Mouse (Mus musculus) CH12.LX (cell line): ENCODE data around the gene Lrrc9. TPM values are rescaled to one million over a fixed set of nuclear protein-coding genes. Genes with fewer than 3 reads are reported as not detected.
A peak's percentile ranks its signal among the peaks of the same experiment; 100 is the strongest.

Experiments used
- DNase-seq: peaks from one replicate; pipeline ENCODE4 v3.0.0-alpha.2; 2013; ENCODE audit errors: extremely low read depth
- H3K27ac ChIP-seq: 2 replicates; pipeline ENCODE4 v1.5.1; 2012; ENCODE audit warnings: low read depth, mild to moderate bottlenecking, control low read depth, moderate library complexity; ENCODE audit not compliant: insufficient read depth
- H3K27me3 ChIP-seq: replicated peaks from 2 replicates; pipeline ENCODE3; 2012; ENCODE audit warnings: inconsistent platforms
- H3K36me3 ChIP-seq, 2 experiments: replicated peaks in 1 of 2; 2 replicates each; pipeline versions ENCODE3 to v1.6.1; 2012; ENCODE audit warnings: inconsistent platforms in 1 of 2, low read length in 1 of 2, mild to moderate bottlenecking in 1 of 2, mixed read lengths in 1 of 2, moderate library complexity in 1 of 2; ENCODE audit not compliant: control insufficient read depth in 1 of 2, insufficient read depth in 1 of 2
- H3K4me1 ChIP-seq, 2 experiments: 2 replicates each; pipeline ENCODE4 v1.6.1; 2012; ENCODE audit warnings: inconsistent platforms in 1 of 2, moderate library complexity in 1 of 2; ENCODE audit not compliant: insufficient read depth in 2 of 2, control insufficient read depth in 1 of 2
- H3K4me2 ChIP-seq: 2 replicates; pipeline ENCODE4 v1.6.1; 2012; ENCODE audit warnings: low read depth, mild to moderate bottlenecking, control low read depth; ENCODE audit not compliant: poor library complexity, insufficient read depth, severe bottlenecking
- H3K4me3 ChIP-seq, 3 experiments: fragments of 150-350 bp in 1 of 3; sonication (generic) in 1 of 3; replicated peaks in 1 of 3; 2 replicates each; pipeline versions ENCODE3 to v1.5.1; 2011 to 2012; ENCODE audit warnings: low read depth in 2 of 3, low read length in 2 of 3, mild to moderate bottlenecking in 2 of 3, moderate library complexity in 2 of 3, control low read depth in 1 of 3, improper control_type of control experiment in 1 of 3, inconsistent platforms in 1 of 3, mixed read lengths in 1 of 3; ENCODE audit not compliant: poor library complexity in 1 of 3
- H3K79me2 ChIP-seq: replicated peaks from 2 replicates; pipeline ENCODE4 v1.6.1; 2012; ENCODE audit warnings: mild to moderate bottlenecking, moderate library complexity; ENCODE audit not compliant: control insufficient read depth, poor library complexity, insufficient read depth, severe bottlenecking; ENCODE audit errors: extremely low read depth
- H3K9ac ChIP-seq: 2 replicates; pipeline ENCODE4 v1.6.1; 2012; ENCODE audit warnings: low read depth, mild to moderate bottlenecking, control low read depth, moderate library complexity; ENCODE audit not compliant: insufficient read depth
- H3K9me3 ChIP-seq: replicated peaks from 2 replicates; pipeline ENCODE3; 2012; ENCODE audit warnings: low read length, inconsistent platforms, mixed read lengths
- CHD1 ChIP-seq: IDR thresholded peaks from 2 replicates; pipeline ENCODE4 v1.6.1; 2012; ENCODE audit warnings: low read depth, low read length, improper control_type of control experiment, inconsistent platforms
- CHD2 ChIP-seq: IDR thresholded peaks from 2 replicates; pipeline ENCODE4 v1.6.1; 2011; ENCODE audit warnings: low read length, improper control_type of control experiment
- CTCF ChIP-seq, 2 experiments: IDR thresholded peaks in 1 of 2; conservative IDR thresholded peaks in 1 of 2; 2 replicates each; pipeline ENCODE4 v1.5.1; 2011 to 2012; ENCODE audit warnings: low read depth in 2 of 2, low read length in 2 of 2, improper control_type of control experiment in 1 of 2, inconsistent platforms in 1 of 2, mild to moderate bottlenecking in 1 of 2, moderate library complexity in 1 of 2
- E2F4 ChIP-seq: IDR thresholded peaks from 2 replicates; pipeline ENCODE4 v1.6.1; 2011; ENCODE audit warnings: low read depth, low read length, improper control_type of control experiment; ENCODE audit not compliant: insufficient replicate concordance
- ELF1 ChIP-seq: IDR thresholded peaks from 2 replicates; pipeline ENCODE4 v1.6.1; 2014; ENCODE audit warnings: low read depth, mild to moderate bottlenecking, inconsistent platforms, low read length, improper control_type of control experiment
- ETS1 ChIP-seq: conservative IDR thresholded peaks from 2 replicates; pipeline ENCODE4 v1.6.1; 2012; ENCODE audit warnings: low read depth, mild to moderate bottlenecking, inconsistent platforms, low read length, improper control_type of control experiment, moderate library complexity
- GABPA ChIP-seq: IDR thresholded peaks from 2 replicates; pipeline ENCODE4 v1.6.1; 2012; ENCODE audit warnings: low read depth, low read length, improper control_type of control experiment, inconsistent platforms; ENCODE audit not compliant: insufficient replicate concordance
- JUN ChIP-seq: IDR thresholded peaks from 2 replicates; pipeline ENCODE4 v1.6.1; 2011; ENCODE audit warnings: low read depth, mild to moderate bottlenecking, low read length, improper control_type of control experiment, moderate library complexity; ENCODE audit not compliant: insufficient read depth
- JUND ChIP-seq: conservative IDR thresholded peaks from 2 replicates; pipeline ENCODE4 v1.6.1; 2011; ENCODE audit warnings: low read depth, low read length, improper control_type of control experiment
- MAX ChIP-seq: IDR thresholded peaks from 2 replicates; pipeline ENCODE4 v1.6.1; 2011; ENCODE audit warnings: low read length, improper control_type of control experiment
- MAZ ChIP-seq: IDR thresholded peaks from 2 replicates; pipeline ENCODE4 v1.6.1; 2012; ENCODE audit warnings: low read depth, mild to moderate bottlenecking, inconsistent platforms, low read length, improper control_type of control experiment, moderate library complexity
- NRF1 ChIP-seq: IDR thresholded peaks from 2 replicates; pipeline ENCODE4 v1.6.1; 2014; ENCODE audit warnings: low read depth, mild to moderate bottlenecking, inconsistent platforms, low read length, improper control_type of control experiment, moderate library complexity
- PAX5 ChIP-seq: IDR thresholded peaks from 2 replicates; pipeline ENCODE4 v1.6.1; 2012; ENCODE audit warnings: low read length, inconsistent platforms, mixed read lengths
- POLR2AphosphoS2 ChIP-seq: IDR thresholded peaks from 2 replicates; pipeline ENCODE4 v1.6.1; 2011; ENCODE audit warnings: low read depth, low read length, improper control_type of control experiment
- RAD21 ChIP-seq: IDR thresholded peaks from 2 replicates; pipeline ENCODE4 v1.6.1; 2011; ENCODE audit warnings: low read depth, mild to moderate bottlenecking, low read length, improper control_type of control experiment, moderate library complexity
- SIN3A ChIP-seq: IDR thresholded peaks from 2 replicates; pipeline ENCODE4 v1.6.1; 2012; ENCODE audit warnings: low read length, improper control_type of control experiment, inconsistent platforms
- SMC3 ChIP-seq: IDR thresholded peaks from 2 replicates; pipeline ENCODE4 v1.6.1; 2011; ENCODE audit warnings: low read depth, low read length, improper control_type of control experiment
- TBP ChIP-seq: conservative IDR thresholded peaks from 2 replicates; pipeline ENCODE4 v1.6.1; 2011; ENCODE audit warnings: low read depth, low read length, improper control_type of control experiment
- USF2 ChIP-seq: conservative IDR thresholded peaks from 2 replicates; pipeline ENCODE4 v1.6.1; 2011; ENCODE audit warnings: low read depth, low read length, improper control_type of control experiment
- ZC3H11A ChIP-seq: IDR thresholded peaks from 2 replicates; pipeline ENCODE4 v1.6.1; 2012; ENCODE audit warnings: low read depth, mild to moderate bottlenecking, inconsistent platforms, low read length, improper control_type of control experiment
- ZKSCAN1 ChIP-seq: IDR thresholded peaks from 2 replicates; pipeline ENCODE4 v1.6.1; 2012; ENCODE audit warnings: low read depth, inconsistent platforms, low read length, improper control_type of control experiment, borderline replicate concordance
- ZMIZ1 ChIP-seq: IDR thresholded peaks from 2 replicates; pipeline ENCODE4 v1.6.1; 2012; ENCODE audit warnings: low read depth, mild to moderate bottlenecking, inconsistent platforms, low read length, improper control_type of control experiment
- ZNF384 ChIP-seq: IDR thresholded peaks from 2 replicates; pipeline ENCODE4 v1.6.1; 2012; ENCODE audit warnings: low read depth, low read length, improper control_type of control experiment, inconsistent platforms
- dilution Hi-C: fragments of 300-500 bp; cut with MboI; formaldehyde crosslinking; loops from 2 replicates; pipeline ENCODE4 v1.14.3; 2020; ENCODE audit warnings: low sequenced_read_pairs; ENCODE audit not compliant: extremely low pct_unique_long_range_greater_than_20kb, extremely low pct_ligation_motif_present
- in situ Hi-C: fragments of 300-500 bp; cut with MboI; formaldehyde crosslinking; loops from 3 replicates; pipeline ENCODE4 v1.14.3; 2019; ENCODE audit warnings: low sequenced_read_pairs, low pct_ligation_motif_present, low pct_unique_long_range_greater_than_20kb, mixed read lengths
- polyA plus RNA-seq: library from polyadenylated mRNA; unstranded; fragments of >175 nt; gene quantifications from 2 replicates; pipeline ENCODE4 v1.2.1, GENCODE M21; 2012; ENCODE audit warnings: low read depth; ENCODE audit not compliant: insufficient read length
- total RNA-seq, 2 experiments: library from RNA; depleted of rRNA; stranded (reverse); fragments of 300-350 nt in 1 of 2; fragments of >200 nt in 1 of 2; gene quantifications; 2 replicates each; pipeline ENCODE4 v1.2.3; 2012 to 2014

The Lrrc9 gene
- total and polyA plus RNA-seq, 3 experiments: not detected

DNA sequence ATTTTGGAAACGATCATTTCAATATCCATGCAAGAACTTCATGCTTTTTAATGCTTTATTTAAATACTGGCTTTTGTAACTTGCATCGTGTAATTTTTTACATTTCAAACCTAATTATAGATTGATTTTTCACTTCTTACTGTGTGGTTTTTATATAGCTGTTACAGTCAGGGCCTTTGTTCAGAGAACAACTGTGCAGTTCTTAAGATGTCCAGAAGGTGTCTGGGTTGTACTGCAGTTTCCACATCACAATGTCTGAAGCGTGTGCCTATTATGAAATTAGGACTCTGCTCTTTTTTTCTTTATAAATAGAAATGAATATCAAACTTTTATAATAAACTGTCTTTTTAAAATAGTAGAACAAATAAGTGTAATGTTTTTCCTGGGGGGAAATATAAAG is 73.8 kb downstream of the Lrrc9 start:
- TF ChIP-seq CTCF (conservative IDR thresholded peaks at IDR 0.05 in 1 of 2, IDR thresholded peaks at IDR 0.05 in 1 of 2; ENCODE audit: low read depth in 2 of 2, low read length in 2 of 2) (peak in 1 of 2 experiments; percentile 72; a peak in 2 of 4 replicates), POLR2AphosphoS2 (no peak), JUND (peak; percentile 31; the same call in 1 of the 2 replicates), SMC3 (peak; percentile 63), ZNF384 (peak; percentile 35), ZC3H11A (0 out of 2 replicates have a peak, but pooled peaks have one; percentile 8), TBP (no peak), RAD21 (peak; percentile 69), ZMIZ1 (no peak)
- TF ChIP-seq, all 38 proteins: peak for 6
- Histone ChIP-seq H3K4me3 (no peak overlapping the region), H3K9me3 (no peaks in the 10 kb centered on the region), H3K9ac (no peak overlapping the region), H3K27ac (no peak overlapping the region), H3K36me3 (no peaks in the 10 kb centered on the region), H3K27me3 (no peaks in the 10 kb centered on the region), H3K4me1 (peaks cover 0 to 5% of the 10 kb centered on the region in 2 experiments; a peak in 1 of 4 replicates), H3K4me2 (no peak overlapping the region), H3K79me2 (no peaks in the 10 kb centered on the region)
- DNase-seq: peak; percentile 37
- in situ Hi-C loops: no loop called here
- dilution Hi-C loops: no loop called here

DNA sequence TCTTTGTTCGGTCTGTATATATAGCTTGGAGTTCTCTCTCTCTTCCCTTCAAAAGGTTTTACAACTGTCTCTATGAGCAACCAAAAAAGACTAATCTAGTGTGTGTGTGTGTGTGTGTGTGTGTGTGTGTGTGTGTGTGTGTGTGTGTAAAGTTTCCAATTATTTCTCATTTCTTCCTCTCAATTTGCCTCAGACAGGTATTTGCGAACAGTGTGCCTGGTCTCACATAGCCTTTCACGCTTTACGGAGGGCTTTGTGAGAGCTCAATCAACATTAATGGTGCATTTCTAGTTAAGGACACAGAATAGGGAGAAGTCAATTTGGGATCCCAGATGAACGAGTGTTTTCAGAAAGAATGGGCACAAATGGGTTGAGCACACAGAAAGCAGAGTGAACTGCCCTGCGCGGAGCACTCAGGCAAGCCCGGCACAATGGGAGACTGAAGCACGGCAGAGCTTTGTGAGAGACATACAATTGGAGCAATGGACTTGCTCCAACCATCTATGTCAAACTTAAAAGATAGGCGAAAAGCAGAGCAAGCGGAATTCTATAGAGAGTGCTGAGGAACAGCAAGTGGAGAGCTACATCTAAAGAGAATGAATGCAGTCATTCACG is 76.6 kb downstream of the Lrrc9 start:
- Histone ChIP-seq H3K4me2 (no peak overlapping the region), H3K27ac (no peak overlapping the region)
- no peak for DNase-seq
- no peak for TF ChIP-seq ZKSCAN1
- no peak for TF ChIP-seq TBP
- TF ChIP-seq ETS1: no peak
- TF ChIP-seq SMC3: no peak
- TF ChIP-seq CTCF (conservative IDR thresholded peaks at IDR 0.05 in 1 of 2, IDR thresholded peaks at IDR 0.05 in 1 of 2; ENCODE audit: low read depth in 2 of 2, low read length in 2 of 2): no peak
- TF ChIP-seq CHD1: no peak
- no peak for TF ChIP-seq RAD21
- no peak for TF ChIP-seq PAX5
- no peak for TF ChIP-seq USF2
- no peak for TF ChIP-seq GABPA
- no peak for TF ChIP-seq E2F4
- TF ChIP-seq JUN: no peak
- no peak for TF ChIP-seq MAZ
- TF ChIP-seq NRF1: no peak
- no peak for TF ChIP-seq MAX
- TF ChIP-seq ELF1: no peak
- no peak for TF ChIP-seq SIN3A
- no peak for TF ChIP-seq ZNF384
- no peak for TF ChIP-seq CHD2
- TF ChIP-seq, all 38 proteins: peak for 0
- H3K27me3 ChIP-seq: no peaks in the 10 kb centered on the region
- H3K79me2 ChIP-seq: no peaks in the 10 kb centered on the region
- H3K4me3 ChIP-seq: no peak overlapping the region
- in situ Hi-C loops: no loop called here
- H3K9ac ChIP-seq: no peak overlapping the region
- H3K9me3 ChIP-seq: no peaks in the 10 kb centered on the region
- no peaks in the 10 kb centered on the region for H3K36me3 ChIP-seq
- peaks cover 0 to 5% of the 10 kb centered on the region in 2 experiments; a peak in 1 of 4 replicates for H3K4me1 ChIP-seq
- dilution Hi-C loops: no loop called here
